Mouse (Mus musculus) heart, adult 2 months (tissue): Measurements from ENCODE around the gene Micu1.

Experiments used
- CTCF ChIP-seq: fragments of 200-600 bp; IDR thresholded peaks from 2 replicates; pipeline ENCODE4 v1.8.1; 2022; ENCODE audit warnings: antibody characterized with exemption, mild to moderate bottlenecking, moderate library complexity
- EP300 ChIP-seq: fragments of 200-500 bp; IDR thresholded peaks from 2 replicates; pipeline ENCODE4 v1.6.1; 2011; ENCODE audit warnings: low read depth, low read length, control low read depth; ENCODE audit not compliant: insufficient read depth

DNA sequence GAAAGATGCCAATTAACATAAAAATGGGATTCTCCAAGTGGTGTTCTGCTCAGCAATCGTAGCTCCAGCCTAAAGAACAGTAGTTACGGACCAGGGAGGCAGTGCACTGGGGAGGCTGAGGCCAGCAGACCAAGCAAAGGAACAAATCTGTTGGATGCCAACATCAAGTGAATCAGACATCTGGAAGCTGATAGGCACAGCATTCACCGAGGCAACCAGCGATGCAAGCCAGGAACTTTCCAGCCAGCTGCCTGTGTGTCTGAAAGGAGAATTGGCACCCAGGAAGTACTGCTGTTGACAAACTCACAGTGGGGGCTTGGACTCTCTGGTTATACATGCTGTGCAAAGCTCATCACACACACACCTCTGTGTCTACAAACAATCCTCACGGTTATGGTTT lies 84.0 kb downstream of the Micu1 start:
- TF ChIP-seq CTCF (no peak), EP300 (no peak)
